Mouse (Mus musculus): ENCODE results near the gene Axin2.

DNA sequence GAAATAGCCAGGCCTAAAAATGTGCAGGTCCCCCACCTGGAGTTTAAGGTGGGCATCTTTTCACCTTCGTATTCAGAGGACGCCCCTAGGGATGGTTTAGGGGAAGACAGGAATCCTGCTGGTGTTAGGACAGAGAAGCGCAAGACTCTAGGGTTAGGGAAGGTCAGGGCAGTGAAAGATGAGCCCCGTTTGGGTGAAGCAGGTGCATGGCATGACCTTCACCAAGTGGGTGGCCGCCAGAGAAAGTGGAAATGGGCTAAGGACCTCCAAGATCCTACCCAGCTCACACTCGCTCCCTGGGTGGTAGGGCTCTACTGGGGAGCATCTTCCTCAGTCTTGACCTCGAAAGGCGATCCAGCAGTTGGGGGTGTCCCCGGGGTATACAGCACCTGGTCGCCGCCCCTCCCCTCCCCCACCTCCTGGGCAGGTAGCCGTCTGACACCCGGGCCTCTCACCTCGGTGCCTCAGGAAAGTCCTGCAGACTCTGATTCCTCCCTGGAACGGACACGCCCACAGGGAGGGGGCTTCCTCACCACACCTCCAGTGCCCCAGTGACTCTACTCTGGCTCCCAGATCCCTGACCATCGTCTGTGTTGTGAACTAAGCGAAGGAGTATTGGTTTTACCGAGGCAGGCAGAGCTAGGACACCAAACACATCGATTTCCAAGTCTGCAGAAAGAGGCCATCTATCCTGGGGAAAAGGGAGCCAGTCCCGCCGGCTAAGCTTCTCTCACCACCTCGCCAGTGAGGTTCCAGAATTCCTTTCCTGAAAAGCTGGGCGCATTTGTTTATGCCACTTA, 10.6 kb upstream of the Axin2 start:
- TF ChIP-seq GATA1 (IDR thresholded peaks at IDR 0.05; ENCODE audit: borderline replicate concordance, low read length) = no peak
- no peak for TF ChIP-seq FLI1 (IDR thresholded peaks at IDR 0.05; ENCODE audit: low read length)

All from megakaryocyte, embryonic 14.5 days (primary cell).